Mouse (Mus musculus) C2C12 (cell line): Measurements from ENCODE around the gene Lcmt1.

Experiments used
- CTCF ChIP-seq: IDR thresholded peaks from one replicate; pipeline ENCODE4 v1.5.1; 2011; ENCODE audit not compliant: control insufficient read depth, insufficient read depth, insufficient read length
- MAX ChIP-seq: IDR thresholded peaks from one replicate; pipeline ENCODE4 v1.6.1; 2011; ENCODE audit warnings: mild to moderate bottlenecking, control low read depth
- USF1 ChIP-seq: IDR thresholded peaks from one replicate; pipeline ENCODE4 v1.6.1; 2011; ENCODE audit warnings: low read depth, mild to moderate bottlenecking, control low read depth, moderate library complexity

GRCm38 (mm10) chr7:123368187-123368586 lies 1.4 kb upstream of the Lcmt1 start:
- no peak for TF ChIP-seq MAX
- no peak for TF ChIP-seq USF1
- TF ChIP-seq CTCF: no peak
